Mouse (Mus musculus) stomach, postnatal 0 days (tissue): ENCODE measurements around the gene Sept9.

Experiments
- CTCF ChIP-seq: IDR thresholded peaks from 2 replicates; pipeline ENCODE4 v1.5.1; 2016; ENCODE audit warnings: antibody characterized with exemption, low read depth, mild to moderate bottlenecking, moderate library complexity
- EP300 ChIP-seq: optimal IDR thresholded peaks from 2 replicates; pipeline ENCODE3; 2016; ENCODE audit warnings: antibody characterized with exemption

- TF ChIP-seq CTCF (no peak), EP300 (no peak)
Observed at GRCm38 (mm10) chr11:117257842-117258241, 58.4 kb downstream of the Sept9 start.
